Mouse (Mus musculus): Measurements from ENCODE around the gene Alb.

Alb gene

DNA sequence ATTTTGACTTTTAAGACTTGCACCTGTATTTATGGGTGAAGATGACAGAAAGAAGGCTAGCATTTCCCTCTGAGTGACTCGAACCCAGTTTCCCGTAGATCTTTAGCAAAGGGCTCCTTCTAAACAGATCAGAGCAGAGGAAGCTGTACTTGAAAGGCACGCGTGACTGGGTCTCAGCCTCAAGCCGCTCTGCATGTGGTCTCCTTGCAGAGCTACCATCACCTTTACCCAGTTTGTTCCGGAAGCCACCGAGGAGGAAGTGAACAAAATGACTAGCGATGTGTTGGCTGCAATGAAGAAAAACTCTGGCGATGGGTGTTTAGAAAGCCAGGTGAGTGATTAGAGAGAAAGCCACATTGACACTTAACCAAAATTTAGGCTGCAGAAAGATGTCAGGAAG is 31.7 kb downstream of the Alb start:
- DNase-seq (ENCODE audit: low spot score), result no peak

DNA sequence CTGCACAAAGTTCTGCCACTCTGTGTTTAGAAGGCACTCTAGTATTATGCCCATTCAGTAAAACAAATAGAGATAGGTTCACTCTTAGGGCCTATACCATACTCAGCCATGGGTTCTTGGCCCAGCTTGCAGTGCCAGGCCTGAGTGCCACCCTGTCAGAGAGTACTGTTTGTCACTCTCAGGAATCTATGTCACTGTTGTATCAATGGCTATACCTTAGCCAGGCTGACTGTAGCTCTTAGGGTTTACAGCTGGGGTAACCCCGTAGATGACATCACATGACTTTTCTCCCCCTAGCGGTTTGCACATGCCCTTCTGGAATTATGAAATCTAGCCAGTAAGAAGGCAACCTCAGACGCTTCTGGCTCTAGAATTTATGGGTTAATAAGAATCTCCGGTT is 33.6 kb downstream of the Alb start:
- no peak for DNase-seq (ENCODE audit: low spot score)

DNA sequence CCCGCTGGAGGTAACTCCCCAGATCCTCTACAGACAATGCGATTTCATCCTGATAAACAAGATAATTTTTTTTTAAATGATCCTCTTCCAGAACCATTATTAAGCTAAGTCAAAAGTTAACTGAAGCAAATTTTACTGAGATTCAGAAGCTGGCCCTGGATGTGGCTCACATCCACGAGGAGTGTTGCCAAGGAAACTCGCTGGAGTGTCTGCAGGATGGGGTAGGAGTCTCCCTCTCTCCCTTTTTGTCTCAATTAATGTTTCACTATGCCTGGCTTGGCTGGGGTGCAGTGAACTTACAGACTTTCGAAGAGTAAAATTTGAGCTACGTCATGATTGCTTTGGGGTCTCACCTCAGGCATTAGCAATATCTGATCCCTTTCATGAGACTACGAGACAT is 38.8 kb downstream of the Alb start:
- no peak for DNase-seq (ENCODE audit: low spot score)

DNA sequence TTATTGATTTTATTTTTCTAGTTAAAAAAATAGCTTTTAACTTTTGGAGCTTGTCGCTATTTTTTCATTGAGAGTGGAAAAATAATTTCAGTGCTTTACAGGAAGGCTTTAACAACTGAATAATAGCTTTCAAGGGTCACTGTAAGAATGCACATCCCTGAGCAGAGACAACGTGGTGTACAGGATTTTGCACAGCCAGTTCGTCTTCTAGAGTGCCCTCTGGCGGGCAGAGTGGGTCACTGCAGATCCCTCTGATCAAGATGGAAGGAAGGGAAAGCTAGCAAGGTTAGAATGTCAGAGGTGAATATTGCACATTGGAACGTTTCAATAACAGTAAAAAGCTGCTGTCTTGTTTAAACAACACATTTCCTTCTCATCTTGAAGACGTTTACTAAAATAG is 40.0 kb downstream of the Alb start:
- peak; percentile 29 for DNase-seq (ENCODE audit: low spot score)

DNA sequence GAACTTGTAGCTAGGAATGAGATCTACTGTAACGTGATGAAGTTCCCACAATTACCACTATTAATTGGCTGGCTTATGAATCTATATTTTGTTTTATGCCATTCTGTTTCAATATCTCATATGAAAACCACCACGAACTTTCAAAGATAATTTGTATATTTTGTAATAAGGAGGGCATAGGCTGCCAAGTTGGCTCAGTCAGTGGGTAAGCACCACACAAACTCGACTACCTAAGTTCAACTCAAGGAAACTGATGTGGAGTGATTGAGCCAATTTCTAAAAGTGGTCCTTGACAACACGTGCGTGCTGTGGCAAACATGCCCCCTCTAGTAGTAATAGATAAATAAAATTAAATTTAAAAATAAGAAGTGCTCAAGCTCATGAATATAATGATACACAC is 41.1 kb downstream of the Alb start:
- DNase-seq (ENCODE audit: low spot score), result no peak

DNA sequence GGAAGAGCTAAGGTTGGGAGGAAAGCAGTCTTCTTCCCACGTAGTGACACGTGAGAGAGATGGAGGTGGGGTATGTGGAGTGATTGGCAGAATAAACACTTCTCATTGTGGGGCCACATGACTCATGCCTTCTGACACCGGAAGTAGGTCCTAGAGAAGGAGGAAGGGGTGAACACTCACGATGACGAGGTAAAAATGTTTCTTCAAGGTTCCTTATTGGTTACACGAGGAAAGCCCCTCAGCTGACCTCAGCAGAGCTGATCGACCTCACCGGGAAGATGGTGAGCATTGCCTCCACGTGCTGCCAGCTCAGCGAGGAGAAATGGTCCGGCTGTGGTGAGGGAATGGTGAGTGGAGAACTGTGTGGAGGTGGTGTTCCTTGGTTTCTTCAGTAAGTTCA is 44.0 kb downstream of the Alb start:
- no peak for DNase-seq (ENCODE audit: low spot score)

DNA sequence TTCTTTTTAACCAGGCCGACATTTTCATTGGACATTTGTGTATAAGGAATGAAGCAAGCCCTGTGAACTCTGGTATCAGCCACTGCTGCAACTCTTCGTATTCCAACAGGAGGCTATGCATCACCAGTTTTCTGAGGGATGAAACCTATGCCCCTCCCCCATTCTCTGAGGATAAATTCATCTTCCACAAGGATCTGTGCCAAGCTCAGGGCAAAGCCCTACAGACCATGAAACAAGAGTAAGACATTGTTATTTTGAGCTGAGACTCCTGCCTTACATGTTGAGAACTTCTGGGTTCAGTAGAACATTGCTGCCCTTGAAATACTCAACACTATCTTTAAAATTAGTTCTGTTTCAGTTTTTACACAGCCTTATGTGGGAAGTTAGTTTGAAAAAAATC is 45.8 kb downstream of the Alb start:
- DNase-seq (ENCODE audit: low spot score), result no peak

DNA sequence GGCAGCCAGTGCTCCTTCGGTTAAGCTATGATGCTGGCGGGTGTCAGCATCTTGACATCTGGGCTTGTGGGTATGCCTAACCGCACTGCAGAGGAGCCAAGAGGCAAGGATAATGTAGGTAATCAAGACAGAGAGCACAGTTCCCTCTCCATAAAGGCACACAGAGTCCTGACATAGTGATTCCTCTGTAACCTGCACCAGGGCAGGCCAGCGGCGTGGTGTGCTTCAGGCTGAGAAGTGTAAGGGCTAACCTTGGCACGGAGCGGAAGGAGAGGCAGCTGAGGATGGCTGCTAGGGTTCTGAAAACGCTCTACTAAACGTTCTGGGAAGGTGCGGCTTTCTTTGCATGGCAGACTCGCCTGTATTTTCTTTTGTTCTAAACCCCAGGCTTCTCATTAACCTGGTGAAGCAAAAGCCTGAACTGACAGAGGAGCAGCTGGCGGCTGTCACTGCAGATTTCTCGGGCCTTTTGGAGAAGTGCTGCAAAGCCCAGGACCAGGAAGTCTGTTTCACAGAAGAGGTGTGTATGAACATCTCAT is 46.8 kb downstream of the Alb start:
- DNase-seq (ENCODE audit: low spot score), result no peak

DNA sequence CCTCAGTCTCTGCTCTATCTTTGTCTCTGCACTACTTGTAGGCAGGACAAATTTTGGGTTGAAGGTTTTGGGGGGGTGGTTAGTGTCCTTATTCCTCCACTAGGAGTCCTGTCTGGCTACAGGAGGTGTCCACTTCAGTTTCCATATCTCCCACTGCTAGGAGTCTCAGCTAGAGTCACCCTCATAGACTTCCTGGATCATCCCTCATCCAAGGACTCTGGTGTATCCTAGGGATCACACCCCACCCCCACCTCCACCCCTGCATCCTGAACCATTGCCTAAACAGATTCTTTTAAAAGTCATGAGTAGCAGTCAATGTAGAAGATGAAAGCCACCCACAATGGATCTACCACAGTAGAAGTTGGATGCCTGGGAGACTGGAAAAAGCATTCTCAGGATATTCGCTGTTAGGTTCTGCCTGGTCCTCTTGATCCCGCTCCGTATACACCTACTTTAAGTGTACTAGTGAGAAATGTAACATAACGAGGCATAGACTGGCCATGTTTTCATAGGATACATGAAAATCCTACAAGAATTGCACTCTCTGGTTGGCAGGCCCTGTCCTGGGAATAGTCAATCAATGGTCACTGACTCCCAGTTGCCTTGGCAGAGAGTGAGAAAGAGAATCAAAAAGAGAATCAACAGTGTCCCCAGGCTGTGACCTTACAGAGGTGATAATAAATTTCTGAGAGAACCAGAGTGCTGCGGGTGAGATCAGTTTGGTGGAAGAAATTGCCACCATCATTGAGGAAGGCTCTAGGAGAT is 49.3 kb downstream of the Alb start:
- no peak for DNase-seq (ENCODE audit: low spot score)

DNA sequence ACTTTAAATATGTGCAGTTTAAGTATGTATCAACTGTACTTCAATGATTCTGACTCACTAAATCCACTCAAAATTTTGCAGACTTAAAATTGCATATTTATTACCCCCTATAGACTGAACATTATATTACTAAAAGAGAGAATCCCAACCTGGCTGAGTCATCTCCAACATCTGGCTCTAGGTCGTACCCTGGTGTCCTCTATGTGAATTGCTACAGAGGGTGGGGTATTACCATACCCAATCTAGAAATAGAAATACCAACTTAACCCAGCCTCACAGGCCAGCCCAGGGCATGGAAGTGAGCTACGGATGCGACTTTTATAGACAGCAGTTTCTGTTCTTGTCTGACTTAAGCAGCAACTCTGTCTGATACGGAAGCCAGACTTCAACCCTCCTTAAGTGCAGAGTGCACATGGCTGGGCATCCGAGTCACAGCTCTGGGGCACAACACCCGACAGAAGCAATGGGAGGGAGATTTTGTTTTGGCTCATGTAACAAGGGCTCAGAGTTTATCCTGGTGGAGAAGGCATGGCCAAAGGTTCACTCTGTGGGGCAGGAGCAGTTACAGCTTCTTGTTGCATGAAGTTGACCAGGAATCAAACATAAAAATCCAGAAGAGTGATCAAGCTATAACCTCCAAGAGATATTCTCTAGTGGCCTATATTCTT is 51.7 kb downstream of the Alb start:
- no peak for DNase-seq (ENCODE audit: low spot score)

DNA sequence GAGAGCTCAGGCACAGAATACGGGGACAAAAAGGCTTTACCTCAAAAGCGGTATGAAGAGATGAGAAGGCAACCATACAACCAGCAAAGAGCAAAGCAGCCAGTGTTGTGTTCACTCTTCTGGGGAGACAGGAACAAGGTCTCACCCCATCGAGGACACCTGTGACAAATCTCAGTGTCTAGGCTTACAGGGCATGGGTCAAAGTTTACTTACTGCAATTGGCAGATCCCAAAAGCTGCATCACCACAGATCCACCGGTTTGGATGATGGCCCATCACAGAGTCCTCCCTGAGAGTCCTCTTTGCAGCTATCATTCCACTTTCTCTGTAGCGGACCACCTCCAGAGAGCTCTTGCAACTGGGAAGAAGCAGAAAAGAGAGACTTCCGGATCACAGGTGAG is 54.9 kb downstream of the Alb start:
- DNase-seq (ENCODE audit: low spot score), result no peak

DNA sequence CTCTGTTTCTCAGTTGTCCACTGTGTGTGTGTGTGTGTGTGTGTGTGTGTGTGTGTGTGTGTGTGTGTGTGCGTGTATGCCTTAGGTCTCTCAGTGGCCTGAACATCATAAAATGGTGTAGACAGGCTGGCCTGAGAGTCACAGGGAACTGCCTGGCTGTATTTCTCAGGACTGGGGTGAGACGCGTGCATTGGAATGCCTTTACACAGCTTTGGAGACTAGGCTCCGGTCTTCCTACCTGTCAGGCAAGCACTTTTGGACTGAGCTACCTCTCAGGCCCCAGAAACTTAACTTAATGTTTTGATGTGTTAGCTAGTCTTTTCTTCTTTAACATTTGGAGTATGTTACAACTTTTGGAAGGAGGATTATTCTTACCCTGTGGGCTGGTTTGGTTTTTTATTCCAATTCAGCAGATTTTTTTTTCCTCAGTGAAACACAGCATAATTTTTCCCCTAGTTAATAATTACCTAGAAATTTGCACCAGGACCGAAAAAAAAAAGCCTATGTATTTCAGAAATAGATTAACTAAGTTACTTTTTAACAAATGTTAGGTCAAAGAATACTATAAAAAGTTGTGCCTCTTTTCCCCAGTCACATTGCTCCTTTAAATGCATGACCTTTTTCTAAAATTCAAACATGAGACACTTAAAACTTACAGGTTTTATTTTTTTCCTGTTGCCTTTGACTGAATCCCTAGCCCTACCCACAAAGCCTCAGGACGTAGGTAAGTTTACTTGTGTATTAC is 57.8 kb downstream of the Alb start, which contains the start of gene Afm:
Afm (plus strand) TSS at position 577 of the 745 bp plus-strand sequence.
- DNase-seq (ENCODE audit: low spot score), result no peak
